Mouse (Mus musculus) MEL (cell line): Measurements from ENCODE around the gene Clpp. TPM values are rescaled to one million over a fixed set of nuclear protein-coding genes. Genes with fewer than 3 reads are reported as not detected.
A peak's percentile ranks its signal among the peaks of the same experiment; 100 is the strongest.

ENCODE experiments used
- DNase-seq: peaks from one replicate; pipeline ENCODE4 v3.0.0; 2011; ENCODE audit warnings: low read depth, low spot score
- H3K27ac ChIP-seq: 2 replicates; pipeline ENCODE4 v1.5.1; 2012; ENCODE audit warnings: low read depth, mild to moderate bottlenecking, control low read depth, low read length, moderate library complexity; ENCODE audit not compliant: control insufficient read depth
- H3K27me3 ChIP-seq, 2 experiments: fragments of 150-350 bp in 1 of 2; sonication (generic) in 1 of 2; 2 replicates each; pipeline ENCODE4 v1.6.1; 2012; ENCODE audit warnings: low read length in 2 of 2, mild to moderate bottlenecking in 2 of 2, improper control_type of control experiment in 1 of 2, moderate library complexity in 1 of 2; ENCODE audit not compliant: insufficient read depth in 2 of 2, control insufficient read depth in 1 of 2
- H3K36me3 ChIP-seq, 2 experiments: 2 replicates each; pipeline ENCODE4 v1.6.1; 2012 to 2014; ENCODE audit warnings: low read length in 2 of 2, improper control_type of control experiment in 1 of 2, inconsistent platforms in 1 of 2, mild to moderate bottlenecking in 1 of 2; ENCODE audit not compliant: insufficient read depth in 2 of 2, control insufficient read depth in 1 of 2
- H3K4me1 ChIP-seq, 2 experiments: fragments of 150-350 bp in 1 of 2; sonication (generic) in 1 of 2; 2 replicates each; pipeline ENCODE4 v1.6.1; 2012; ENCODE audit warnings: low read length in 2 of 2, improper control_type of control experiment in 1 of 2, mild to moderate bottlenecking in 1 of 2; ENCODE audit not compliant: insufficient read depth in 2 of 2, control insufficient read depth in 1 of 2
- H3K4me3 ChIP-seq, 2 experiments: fragments of 150-350 bp in 1 of 2; sonication (generic) in 1 of 2; 2 replicates each; pipeline ENCODE4 v1.5.1; 2012; ENCODE audit warnings: low read depth in 2 of 2, low read length in 2 of 2, mild to moderate bottlenecking in 2 of 2, moderate library complexity in 2 of 2, control low read depth in 1 of 2, improper control_type of control experiment in 1 of 2; ENCODE audit not compliant: control insufficient read depth in 1 of 2, insufficient read depth in 1 of 2
- H3K79me2 ChIP-seq: 2 replicates; pipeline ENCODE4 v1.6.1; 2012; ENCODE audit warnings: mild to moderate bottlenecking, low read length, moderate library complexity; ENCODE audit not compliant: control insufficient read depth, poor library complexity, insufficient read depth
- H3K9ac ChIP-seq: 2 replicates; pipeline ENCODE4 v1.6.1; 2012; ENCODE audit warnings: low read depth, mild to moderate bottlenecking, control low read depth, low read length, moderate library complexity; ENCODE audit not compliant: control insufficient read depth, poor library complexity, severe bottlenecking
- H3K9me3 ChIP-seq: fragments of 150-350 bp; sonication (generic); replicated peaks from 2 replicates; pipeline ENCODE4 v1.6.1; 2012; ENCODE audit warnings: mild to moderate bottlenecking, low read length, improper control_type of control experiment, moderate library complexity; ENCODE audit not compliant: insufficient read depth
- BHLHE40 ChIP-seq: IDR thresholded peaks from 2 replicates; pipeline ENCODE4 v1.6.1; 2012; ENCODE audit warnings: low read depth, mild to moderate bottlenecking, inconsistent platforms, low read length, improper control_type of control experiment, borderline replicate concordance
- CHD1 ChIP-seq: IDR thresholded peaks from 2 replicates; pipeline ENCODE4 v1.6.1; 2012; ENCODE audit warnings: low read depth, mild to moderate bottlenecking, inconsistent platforms, low read length, improper control_type of control experiment
- CTCF ChIP-seq, 3 experiments: IDR thresholded peaks in 2 of 3; conservative IDR thresholded peaks in 1 of 3; 2 replicates each; pipeline ENCODE4 v1.5.1; 2011 to 2012; ENCODE audit warnings: low read length in 3 of 3, low read depth in 2 of 3, mild to moderate bottlenecking in 2 of 3, improper control_type of control experiment in 1 of 3, inconsistent platforms in 1 of 3, mixed read lengths in 1 of 3, moderate library complexity in 1 of 3; ENCODE audit not compliant: control insufficient read depth in 1 of 3, insufficient read depth in 1 of 3, poor library complexity in 1 of 3, severe bottlenecking in 1 of 3
- E2F4 ChIP-seq: IDR thresholded peaks from 2 replicates; pipeline ENCODE4 v1.6.1; 2011; ENCODE audit warnings: low read depth, low read length, improper control_type of control experiment, borderline replicate concordance
- ELF1 ChIP-seq: IDR thresholded peaks from 2 replicates; pipeline ENCODE4 v1.6.1; 2014; ENCODE audit warnings: low read depth, mild to moderate bottlenecking, inconsistent platforms, low read length, improper control_type of control experiment, moderate library complexity
- EP300 ChIP-seq, 2 experiments: IDR thresholded peaks; 2 replicates each; pipeline ENCODE4 v1.6.1; 2011; ENCODE audit warnings: improper control_type of control experiment in 2 of 2, low read length in 2 of 2, low read depth in 1 of 2, mild to moderate bottlenecking in 1 of 2
- GABPA ChIP-seq: IDR thresholded peaks from 2 replicates; pipeline ENCODE4 v1.6.1; 2012; ENCODE audit warnings: low read depth, mild to moderate bottlenecking, inconsistent platforms, low read length, improper control_type of control experiment, moderate library complexity
- GATA1 ChIP-seq: IDR thresholded peaks from 2 replicates; pipeline ENCODE4 v1.6.1; 2011; ENCODE audit warnings: low read depth, low read length, improper control_type of control experiment
- HCFC1 ChIP-seq: IDR thresholded peaks from 2 replicates; pipeline ENCODE4 v1.6.1; 2012; ENCODE audit warnings: low read depth, mild to moderate bottlenecking, inconsistent platforms, low read length, improper control_type of control experiment, moderate library complexity
- KAT2A ChIP-seq: conservative IDR thresholded peaks from 2 replicates; pipeline ENCODE4 v1.6.1; 2012; ENCODE audit warnings: low read depth, low read length, improper control_type of control experiment, inconsistent platforms
- MAX ChIP-seq: IDR thresholded peaks from 2 replicates; pipeline ENCODE4 v1.6.1; 2011; ENCODE audit warnings: low read length, improper control_type of control experiment
- MAZ ChIP-seq: IDR thresholded peaks from 2 replicates; pipeline ENCODE4 v1.6.1; 2012; ENCODE audit warnings: low read depth, mild to moderate bottlenecking, inconsistent platforms, low read length, improper control_type of control experiment
- MEF2A ChIP-seq: IDR thresholded peaks from 2 replicates; pipeline ENCODE4 v1.6.1; 2014; ENCODE audit warnings: low read depth, mild to moderate bottlenecking, inconsistent platforms, low read length, improper control_type of control experiment; ENCODE audit not compliant: poor library complexity, insufficient replicate concordance, severe bottlenecking; ENCODE audit errors: extremely low read depth
- MXI1 ChIP-seq: IDR thresholded peaks from 2 replicates; pipeline ENCODE4 v1.6.1; 2011; ENCODE audit warnings: mild to moderate bottlenecking, low read depth, low read length, improper control_type of control experiment
- MYB ChIP-seq: IDR thresholded peaks from 2 replicates; pipeline ENCODE4 v1.6.1; 2011; ENCODE audit warnings: mild to moderate bottlenecking, low read depth, low read length, improper control_type of control experiment
- NELFE ChIP-seq: IDR thresholded peaks from 2 replicates; pipeline ENCODE4 v1.6.1; 2011; ENCODE audit warnings: low read depth, low read length, improper control_type of control experiment
- NRF1 ChIP-seq: IDR thresholded peaks from 2 replicates; pipeline ENCODE4 v1.6.1; 2014; ENCODE audit warnings: low read depth, mild to moderate bottlenecking, inconsistent platforms, low read length, improper control_type of control experiment, moderate library complexity; ENCODE audit not compliant: poor library complexity, insufficient read depth, severe bottlenecking
- POLR2A ChIP-seq, 2 experiments: IDR thresholded peaks; 2 replicates each; pipeline ENCODE4 v1.6.1; 2011 to 2012; ENCODE audit warnings: low read length in 2 of 2, mild to moderate bottlenecking in 2 of 2, control low read depth in 1 of 2, improper control_type of control experiment in 1 of 2, low read depth in 1 of 2, moderate library complexity in 1 of 2; ENCODE audit not compliant: control insufficient read depth in 1 of 2, insufficient read depth in 1 of 2, poor library complexity in 1 of 2
- POLR2AphosphoS2 ChIP-seq: IDR thresholded peaks from 2 replicates; pipeline ENCODE4 v1.6.1; 2011; ENCODE audit warnings: low read length, improper control_type of control experiment
- RAD21 ChIP-seq: IDR thresholded peaks from 2 replicates; pipeline ENCODE4 v1.6.1; 2011; ENCODE audit warnings: mild to moderate bottlenecking, low read depth, low read length, improper control_type of control experiment
- SIN3A ChIP-seq: IDR thresholded peaks from 2 replicates; pipeline ENCODE4 v1.6.1; 2012; ENCODE audit warnings: low read length, improper control_type of control experiment, inconsistent platforms
- TAL1 ChIP-seq: IDR thresholded peaks from 2 replicates; pipeline ENCODE4 v1.6.1; 2012; ENCODE audit warnings: mild to moderate bottlenecking, inconsistent platforms, low read length, moderate library complexity, mixed read lengths
- TBP ChIP-seq: IDR thresholded peaks from 2 replicates; pipeline ENCODE4 v1.8.0; 2011; ENCODE audit warnings: low read depth, low read length, improper control_type of control experiment
- TCF12 ChIP-seq: IDR thresholded peaks from 2 replicates; pipeline ENCODE4 v1.6.1; 2014; ENCODE audit warnings: low read depth, mild to moderate bottlenecking, inconsistent platforms, low read length, improper control_type of control experiment, moderate library complexity
- USF1 ChIP-seq: IDR thresholded peaks from 2 replicates; pipeline ENCODE4 v1.6.1; 2014; ENCODE audit warnings: low read depth, mild to moderate bottlenecking, inconsistent platforms, low read length, improper control_type of control experiment, moderate library complexity
- USF2 ChIP-seq, 2 experiments: IDR thresholded peaks; 2 replicates each; pipeline ENCODE4 v1.6.1; 2011 to 2012; ENCODE audit warnings: improper control_type of control experiment in 2 of 2, low read length in 2 of 2, borderline replicate concordance in 1 of 2, inconsistent platforms in 1 of 2, low read depth in 1 of 2, mild to moderate bottlenecking in 1 of 2; ENCODE audit not compliant: insufficient read depth in 1 of 2
- ZKSCAN1 ChIP-seq: IDR thresholded peaks from 2 replicates; pipeline ENCODE4 v1.6.1; 2012; ENCODE audit warnings: low read depth, mild to moderate bottlenecking, inconsistent platforms, low read length, improper control_type of control experiment, moderate library complexity
- ZMIZ1 ChIP-seq: IDR thresholded peaks from 2 replicates; pipeline ENCODE4 v1.6.1; 2012; ENCODE audit warnings: low read depth, mild to moderate bottlenecking, inconsistent platforms, low read length, improper control_type of control experiment, moderate library complexity
- polyA plus RNA-seq, 2 experiments: library from polyadenylated mRNA; stranded (reverse) in 1 of 2; unstranded in 1 of 2; fragments of >175 nt in 1 of 2; fragments of >200 nt in 1 of 2; gene quantifications; 2 replicates each; pipeline versions ENCODE4 v1.2.1 to v1.2.4; 2012; ENCODE audit warnings: low replicate concordance in 2 of 2, low read depth in 1 of 2; ENCODE audit not compliant: insufficient read length in 2 of 2, insufficient read depth in 1 of 2, missing spikeins in 1 of 2
- total RNA-seq: library from RNA; depleted of rRNA; stranded (reverse); fragments of 300-350 nt; gene quantifications from 2 replicates; pipeline ENCODE4 v1.2.3, GENCODE M21; 2012

Gene Clpp
- total and polyA plus RNA-seq, 3 experiments, result 177 to 178 TPM; not detected in 1

GRCm38 (mm10) chr17:57029691-57030090 is 39.6 kb downstream of the Clpp start:
- H3K36me3 ChIP-seq, result peaks cover 8 to 10% of the 10 kb centered on the region in 2 experiments
- no peak overlapping the region for H3K27ac ChIP-seq
- H3K27me3 ChIP-seq, result no peaks in the 10 kb centered on the region
- DNase-seq, result peak; percentile 58
- no peak for TF ChIP-seq MXI1
- no peak for TF ChIP-seq TAL1
- TF ChIP-seq SIN3A, result 0 out of 2 replicates have a peak, but pooled peaks have one; percentile 21
- 0 out of 4 replicates have a peak, but pooled peaks of 1 of the 2 experiments have one; percentile 4 for TF ChIP-seq POLR2A (IDR thresholded peaks at IDR 0.05; ENCODE audit: control insufficient read depth in 1 of 2, insufficient read depth in 1 of 2, low read depth in 1 of 2, low read length in 2 of 2, poor library complexity in 1 of 2)
- TF ChIP-seq TBP, result no peak
- TF ChIP-seq NELFE, result no peak
- TF ChIP-seq TCF12, result no peak
- peaks cover 0 to 18% of the 10 kb centered on the region in 2 experiments; a peak in 2 of 4 replicates for H3K4me1 ChIP-seq
- peak overlapping the region; percentile 93 to 97 for H3K4me3 ChIP-seq
- no peaks in the 10 kb centered on the region for H3K9me3 ChIP-seq
- peaks cover 38% of the 10 kb centered on the region for H3K79me2 ChIP-seq
- peak overlapping the region; percentile 99 for H3K9ac ChIP-seq

DNA sequence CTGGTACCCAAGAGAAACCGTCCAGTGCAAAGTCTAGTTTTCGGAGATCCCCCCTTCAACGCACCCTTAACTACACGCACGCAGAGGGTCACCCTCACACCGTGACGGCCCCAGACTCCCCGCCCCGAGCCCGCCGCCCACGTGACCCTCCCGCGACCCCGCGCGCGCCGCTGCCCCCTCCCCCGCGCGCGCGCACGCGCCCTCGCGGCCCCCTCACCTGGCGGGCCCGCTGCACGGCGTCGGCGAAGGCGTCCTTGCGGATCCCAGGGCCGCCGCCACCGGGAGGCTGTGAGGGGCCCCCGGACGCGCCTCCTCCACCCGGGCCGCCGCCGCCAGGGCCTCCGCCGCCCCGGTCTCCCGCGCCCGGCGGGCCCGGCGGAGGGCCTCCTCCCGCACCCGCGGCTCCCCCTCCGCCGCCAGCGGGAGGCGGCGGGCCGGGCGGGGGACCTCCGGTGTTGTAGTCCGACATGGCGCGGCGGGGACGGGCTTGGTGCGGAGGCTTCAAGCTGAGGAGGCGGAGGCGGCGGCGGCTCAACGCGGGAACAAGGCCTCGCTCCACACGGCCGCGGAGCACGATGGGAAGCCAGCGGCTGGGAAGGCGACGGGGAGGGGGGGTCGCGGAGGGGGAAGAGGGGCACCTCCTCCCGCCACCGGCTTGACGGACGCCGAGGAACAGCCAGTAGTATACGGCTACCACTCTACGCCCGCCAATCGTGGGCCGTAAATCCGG is 41.0 kb downstream of the Clpp start, which contains the start of gene Khsrp:
Gene Khsrp (minus strand): TSS at position 592 of the 730 bp plus-strand sequence.
- DNase-seq, result peak; percentile 48
- Histone ChIP-seq H3K27me3 (no peaks in the 10 kb centered on the region), H3K4me1 (peaks cover 0 to 18% of the 10 kb centered on the region in 2 experiments; a peak in 2 of 4 replicates), H3K9me3 (no peaks in the 10 kb centered on the region), H3K36me3 (peaks cover 7 to 10% of the 10 kb centered on the region in 2 experiments), H3K9ac (peak within 1 kb of the TSS; percentile 99), H3K4me3 (peak within 1 kb of the TSS; percentile 93 to 97), H3K27ac (peak within 1 kb of the TSS; percentile 79), H3K79me2 (peaks cover 38% of the 10 kb centered on the region)
- TF ChIP-seq KAT2A (no peak; the same call in 1 of the 2 replicates), USF1 (peak; percentile 85), MYB (no peak), NRF1 (peak; percentile 58), POLR2A (IDR thresholded peaks at IDR 0.05; ENCODE audit: control insufficient read depth in 1 of 2, insufficient read depth in 1 of 2, low read depth in 1 of 2, low read length in 2 of 2, poor library complexity in 1 of 2) (peak; percentile 58 to 84; a peak in 3 of 4 replicates), GATA1 (no peak), BHLHE40 (no peak), SIN3A (peak; percentile 58), MAX (peak; percentile 14; the same call in 1 of the 2 replicates), POLR2AphosphoS2 (0 out of 2 replicates have a peak, but pooled peaks have one; percentile 64), ZKSCAN1 (no peak), E2F4 (peak; percentile 65; the same call in 1 of the 2 replicates), EP300 (IDR thresholded peaks at IDR 0.05; ENCODE audit: low read depth in 1 of 2, low read length in 2 of 2) (no peak), CTCF (IDR thresholded peaks at IDR 0.05 in 2 of 3, conservative IDR thresholded peaks at IDR 0.05 in 1 of 3; ENCODE audit: control insufficient read depth in 1 of 3, insufficient read depth in 1 of 3, low read depth in 2 of 3, low read length in 3 of 3, poor library complexity in 1 of 3, severe bottlenecking in 1 of 3) (no peak), ELF1 (0 out of 2 replicates have a peak, but pooled peaks have one; percentile 30), RAD21 (no peak), CHD1 (no peak), MEF2A (no peak), ZMIZ1 (no peak), MAZ (peak; percentile 95), HCFC1 (no peak; the same call in 1 of the 2 replicates), NELFE (peak; percentile 66), TBP (no peak), USF2 (IDR thresholded peaks at IDR 0.05; ENCODE audit: borderline replicate concordance in 1 of 2, insufficient read depth in 1 of 2, low read depth in 1 of 2, low read length in 2 of 2) (no peak), GABPA (no peak)
